In the genomic region with DNA sequence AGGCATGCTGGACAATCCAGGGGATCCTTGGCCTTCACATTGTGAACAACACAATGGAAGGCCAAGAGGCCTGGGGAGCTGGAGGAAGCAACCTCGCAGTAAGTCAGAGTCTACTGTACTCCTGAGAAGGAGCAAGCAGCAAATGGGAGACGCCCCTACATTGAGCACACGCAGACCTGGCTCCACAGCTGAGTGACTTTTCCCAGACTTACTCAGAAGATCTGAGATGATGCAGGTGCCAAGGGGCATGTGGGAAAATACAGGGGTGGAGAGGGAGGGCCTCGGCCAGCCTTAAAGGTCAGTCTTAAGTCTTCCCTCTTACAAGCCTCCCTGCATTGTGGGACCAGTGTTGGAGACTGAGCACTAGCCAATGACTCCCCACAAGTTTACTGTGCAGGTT, we compare ENCODE assay signal across 20 mouse cellular contexts. TPM values are rescaled to one million over a fixed set of nuclear protein-coding genes. Genes with fewer than 3 reads are reported as not detected.
DNase-seq lines count a peak whose midpoint lies in the region; ATAC-seq and TF ChIP-seq lines count a peak whose summit lies in the region.
"Had no signal": no experiment of that assay in that cellular context is flagged by ENCODE, and none has a peak within 500 bp of the region (broad histone marks: within the 10 kb centered on the region; RNA-seq: fewer than 3 reads in every experiment).

No protein-coding gene starts in this region.

- H3K27me3 ChIP-seq in heart, postnatal 0 days (ENCODE audit: control insufficient read depth, insufficient read depth, low read length): no peaks in the 10 kb centered on the region
- no peaks in the 10 kb centered on the region for H3K27me3 ChIP-seq in embryonic facial prominence, embryonic 15.5 days
- no peaks in the 10 kb centered on the region for H3K27me3 ChIP-seq in midbrain, embryonic 11.5 days (ENCODE audit: control insufficient read depth, insufficient read depth, low read length)
- no peaks in the 10 kb centered on the region for H3K27me3 ChIP-seq in forebrain, embryonic 13.5 days
- H3K27me3 ChIP-seq: CH12.LX; liver, embryonic 12.5 days; neural tube, embryonic 15.5 days had no signal

- 0 out of 2 replicates have a peak overlapping the region, but pooled peaks have one; percentile 13 for H3K27ac ChIP-seq in gastrocnemius, adult 2 months
- peak overlapping the region; percentile 92 for H3K27ac ChIP-seq in heart, postnatal 0 days (ENCODE audit: low read depth)
- 0 out of 2 replicates have a peak overlapping the region, but pooled peaks have one; percentile 12 for H3K27ac ChIP-seq in embryonic facial prominence, embryonic 15.5 days (replicated peaks)
- H3K27ac ChIP-seq in midbrain, embryonic 11.5 days (ENCODE audit: low read depth, low read length): no peak overlapping the region
- H3K27ac ChIP-seq in forebrain, embryonic 13.5 days: no peak overlapping the region
- H3K27ac ChIP-seq: hindbrain, embryonic 14.5 days; liver, embryonic 12.5 days; midbrain, embryonic 10.5 days; neural tube, embryonic 15.5 days had no signal

- H3K9me3 ChIP-seq in heart, postnatal 0 days (replicated peaks; ENCODE audit: control insufficient read depth, low read length): no peaks in the 10 kb centered on the region
- no peaks in the 10 kb centered on the region for H3K9me3 ChIP-seq in embryonic facial prominence, embryonic 15.5 days (replicated peaks)
- H3K9me3 ChIP-seq in midbrain, embryonic 11.5 days (ENCODE audit: control insufficient read depth, low read length): no peaks in the 10 kb centered on the region
- no peaks in the 10 kb centered on the region for H3K9me3 ChIP-seq in forebrain, embryonic 13.5 days (replicated peaks)
- H3K9me3 ChIP-seq: liver, embryonic 12.5 days; midbrain, embryonic 10.5 days; neural tube, embryonic 15.5 days had no signal

- no peak overlapping the region for H3K4me2 ChIP-seq in heart, postnatal 0 days (ENCODE audit: low read depth, low read length)
- H3K4me2 ChIP-seq in embryonic facial prominence, embryonic 15.5 days (replicated peaks): no peak overlapping the region
- no peak overlapping the region for H3K4me2 ChIP-seq in midbrain, embryonic 11.5 days
- no peak overlapping the region for H3K4me2 ChIP-seq in forebrain, embryonic 13.5 days
- H3K4me2 ChIP-seq: hindbrain, embryonic 14.5 days; liver, embryonic 12.5 days; neural tube, embryonic 15.5 days had no signal

- no peak for TF ChIP-seq CTCF in gastrocnemius, adult 2 months (IDR thresholded peaks at IDR 0.05)
- no peak for TF ChIP-seq CTCF in heart, postnatal 0 days (IDR thresholded peaks at IDR 0.05; ENCODE audit: low read depth)

- no peak overlapping the region for H3K9ac ChIP-seq in heart, postnatal 0 days (replicated peaks; ENCODE audit: low read depth, low read length)
- H3K9ac ChIP-seq in embryonic facial prominence, embryonic 15.5 days: no peak overlapping the region
- H3K9ac ChIP-seq in midbrain, embryonic 11.5 days (ENCODE audit: low read length): no peak overlapping the region
- no peak overlapping the region for H3K9ac ChIP-seq in forebrain, embryonic 13.5 days
- H3K9ac ChIP-seq: forebrain, postnatal 0 days; hindbrain, embryonic 14.5 days; liver, embryonic 12.5 days; neural tube, embryonic 15.5 days had no signal

- 73% methylated on average over 4 of the region's 4 CpGs for WGBS in heart, postnatal 0 days
- WGBS in embryonic facial prominence, embryonic 15.5 days: 79% methylated on average over 4 of the region's 4 CpGs
- 76% methylated on average over 4 of the region's 4 CpGs for WGBS in midbrain, embryonic 11.5 days
- 78% methylated on average over 4 of the region's 4 CpGs for WGBS in forebrain, embryonic 13.5 days

- intact Hi-C loops in gastrocnemius, adult 2 months (cut with DNase I): no loop called here

- DNase-seq in gastrocnemius, adult 2 months: no peak
- no peak for DNase-seq in gastrocnemius, postnatal 10 days
- no peak for DNase-seq in heart, postnatal 0 days (ENCODE audit: low spot score)
- no peak for DNase-seq in heart, adult 18-20 months
- DNase-seq in kidney, postnatal 36 days: peak; percentile 63 to 72
- no peak for DNase-seq in midbrain, embryonic 11.5 days (ENCODE audit: low spot score, missing footprints)
- DNase-seq: adrenal gland, postnatal 25 days; cerebellum, adult 9-10 months; forebrain, postnatal 0 days; gastrocnemius, postnatal 25 days; lung, postnatal 10 days had no signal

- peaks cover 60% of the 10 kb centered on the region for H3K4me1 ChIP-seq in heart, postnatal 0 days (ENCODE audit: control insufficient read depth, insufficient read depth)
- peaks cover 47% of the 10 kb centered on the region for H3K4me1 ChIP-seq in embryonic facial prominence, embryonic 15.5 days
- H3K4me1 ChIP-seq in midbrain, embryonic 11.5 days (ENCODE audit: control insufficient read depth, insufficient read depth, low read length): no peaks in the 10 kb centered on the region
- H3K4me1 ChIP-seq in forebrain, embryonic 13.5 days: no peaks in the 10 kb centered on the region; the same call in 1 of the 2 replicates

- ATAC-seq in heart, postnatal 0 days (ENCODE audit: insufficient read depth, low read depth): no peak
- no peak for ATAC-seq in embryonic facial prominence, embryonic 15.5 days (ENCODE audit: insufficient number of reproducible peaks, low FRiP score, low TSS enrichment, low read depth)
- no peak for ATAC-seq in midbrain, embryonic 11.5 days (ENCODE audit: low FRiP score)
- ATAC-seq in forebrain, embryonic 13.5 days: no peak
- ATAC-seq: forebrain, postnatal 0 days; intestine, postnatal 0 days; liver, embryonic 12.5 days had no signal

- H3K36me3 ChIP-seq in heart, postnatal 0 days (replicated peaks; ENCODE audit: control insufficient read depth, insufficient read depth, low read length): peaks cover 5% of the 10 kb centered on the region; the same call in 1 of the 2 replicates
- H3K36me3 ChIP-seq in embryonic facial prominence, embryonic 15.5 days: no peaks in the 10 kb centered on the region
- no peaks in the 10 kb centered on the region for H3K36me3 ChIP-seq in midbrain, embryonic 11.5 days (ENCODE audit: control insufficient read depth, insufficient read depth, low read length)
- H3K36me3 ChIP-seq in forebrain, embryonic 13.5 days (ENCODE audit: poor library complexity, severe bottlenecking): no peaks in the 10 kb centered on the region
- H3K36me3 ChIP-seq: liver, embryonic 12.5 days; midbrain, embryonic 10.5 days; neural tube, embryonic 15.5 days had no signal

- no peak overlapping the region for H3K4me3 ChIP-seq in gastrocnemius, adult 2 months
- no peak overlapping the region for H3K4me3 ChIP-seq in heart, postnatal 0 days (ENCODE audit: low read depth, low read length)
- no peak overlapping the region for H3K4me3 ChIP-seq in embryonic facial prominence, embryonic 15.5 days (replicated peaks)
- H3K4me3 ChIP-seq in midbrain, embryonic 11.5 days (ENCODE audit: low read depth, low read length): no peak overlapping the region
- H3K4me3 ChIP-seq in forebrain, embryonic 13.5 days: no peak overlapping the region
- H3K4me3 ChIP-seq: erythroblast, embryonic 14.5 days; liver, embryonic 12.5 days; midbrain, embryonic 10.5 days; neural tube, embryonic 15.5 days had no signal

- TF ChIP-seq EP300 in heart, postnatal 0 days (IDR thresholded peaks at IDR 0.05; ENCODE audit: low read depth): no peak

RNA-seq across cellular contexts. Expression of gene Creb3l2, which starts 25.2 kb away (rescaled TPM):
- 10 to 100 TPM; 10.9 to 14.1 TPM for total RNA-seq in gastrocnemius, adult 2 months (2021)
- total RNA-seq in gastrocnemius, postnatal 10 days (2021): 10 to 100 TPM; 18.2 to 24.0 TPM
- 32.4 and 39.7 TPM in 2 replicates for total RNA-seq in heart, postnatal 0 days (2014; rRNA removed; ENCODE audit: low replicate concordance)
- polyA plus RNA-seq in heart, postnatal 0 days (2015; fragmentation: Nextera tagmentation; extraction: Ambion mirVana): 16.3 TPM in 2 replicates
- total RNA-seq in heart, adult 18-20 months (2021): 10 to 100 TPM; 23.2 to 24.1 TPM
- 27.3 and 28.1 TPM in 2 replicates for polyA plus RNA-seq in embryonic facial prominence, embryonic 15.5 days (2015; fragmentation: Nextera tagmentation; extraction: Ambion mirVana)
- 4.9 and 5.5 TPM in 2 replicates for polyA plus RNA-seq in midbrain, embryonic 11.5 days (2014; fragmentation: Nextera tagmentation; extraction: Ambion mirVana)
- polyA plus RNA-seq in forebrain, embryonic 13.5 days (2015; fragmentation: Nextera tagmentation; extraction: Ambion mirVana): 2.0 and 2.1 TPM in 2 replicates

Comparison
In these comparisons a context has a peak if more than half of its experiments do, and no peak if none do; other contexts are left out.
1. DNase-seq: peak in kidney, postnatal 36 days (2 of 2); none in gastrocnemius, adult 2 months (single experiment), gastrocnemius, postnatal 10 days (single experiment), heart, postnatal 0 days (single experiment), heart, adult 18-20 months (0 of 2) and midbrain, embryonic 11.5 days (single experiment).
2. H3K27ac ChIP-seq: peak in gastrocnemius, adult 2 months (single experiment), heart, postnatal 0 days (single experiment) and embryonic facial prominence, embryonic 15.5 days (single experiment); none in midbrain, embryonic 11.5 days (single experiment) and forebrain, embryonic 13.5 days (single experiment).